In the genomic region with DNA sequence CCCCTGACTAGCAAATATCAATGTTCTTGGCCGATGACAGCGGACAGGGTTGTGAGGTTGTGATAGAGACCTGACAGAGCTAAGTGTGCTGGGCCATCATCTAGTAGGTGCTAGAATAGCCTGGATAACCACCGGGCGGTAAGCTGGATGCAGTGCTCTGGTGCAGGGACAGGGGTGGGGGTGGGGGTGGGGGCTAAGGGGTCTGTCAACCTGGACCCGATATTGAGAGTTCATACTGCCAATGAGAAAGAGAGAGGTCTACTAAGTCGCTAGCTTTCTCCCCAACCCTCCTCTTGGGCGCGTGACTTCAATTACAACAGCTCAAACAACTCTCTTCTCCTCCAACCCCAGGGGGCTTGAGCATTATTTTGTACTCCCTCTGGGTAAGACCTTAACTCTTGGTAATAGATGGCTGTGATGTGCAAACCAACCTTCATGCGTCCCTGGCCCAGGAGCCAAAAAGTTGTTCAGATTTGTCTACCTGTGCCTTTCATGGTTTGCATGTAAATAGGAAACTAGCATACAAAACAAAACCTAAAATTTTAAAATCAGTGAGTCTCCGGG, we compare ENCODE assay signal across 8 mouse cellular contexts. TPM values are rescaled to one million over a fixed set of nuclear protein-coding genes. Genes with fewer than 3 reads are reported as not detected.
DNase-seq lines count a peak whose midpoint lies in the region; ATAC-seq lines count a peak whose summit lies in the region.
"Had no signal": no experiment of that assay in that cellular context is flagged by ENCODE, and none has a peak within 500 bp of the region (broad histone marks: within the 10 kb centered on the region; RNA-seq: fewer than 3 reads in every experiment).

No protein-coding gene starts in this region.

- H3K4me2 ChIP-seq in lung, embryonic 15.5 days: peak overlapping the region; percentile 99
- H3K4me2 ChIP-seq in forebrain, embryonic 12.5 days: peak overlapping the region; percentile 88
- H3K4me2 ChIP-seq in limb, embryonic 12.5 days: peak overlapping the region; percentile 95

- peaks cover 11% of the 10 kb centered on the region; the same call in 1 of the 2 replicates for H3K27me3 ChIP-seq in lung, embryonic 15.5 days
- peaks cover 3% of the 10 kb centered on the region; the same call in 1 of the 2 replicates for H3K27me3 ChIP-seq in forebrain, embryonic 12.5 days
- peaks cover 19% of the 10 kb centered on the region for H3K27me3 ChIP-seq in limb, embryonic 12.5 days

- peaks cover 15% of the 10 kb centered on the region; the same call in 1 of the 2 replicates for H3K4me1 ChIP-seq in lung, embryonic 15.5 days
- H3K4me1 ChIP-seq in forebrain, embryonic 12.5 days: peaks cover 18% of the 10 kb centered on the region
- peaks cover 5% of the 10 kb centered on the region; the same call in 1 of the 2 replicates for H3K4me1 ChIP-seq in limb, embryonic 12.5 days (replicated peaks)

- WGBS in lung, embryonic 15.5 days: 14% methylated on average over 10 of the region's 10 CpGs
- 3% methylated on average over 10 of the region's 10 CpGs for WGBS in forebrain, embryonic 12.5 days
- 9% methylated on average over 10 of the region's 10 CpGs for WGBS in limb, embryonic 12.5 days

- peak overlapping the region; percentile 65 for H3K9ac ChIP-seq in lung, embryonic 15.5 days
- peak overlapping the region; percentile 84 for H3K9ac ChIP-seq in forebrain, embryonic 12.5 days
- H3K9ac ChIP-seq in limb, embryonic 12.5 days (replicated peaks): peak overlapping the region; percentile 76

- intact Hi-C loops in gastrocnemius, postnatal 36 days (cut with DNase I): no loop called here

- no peak for DNase-seq in lung, postnatal 14 days
- DNase-seq in right cerebral cortex, postnatal 10 days (ENCODE audit: low spot score in 2 of 2): peak; percentile 27 to 33
- no peak for DNase-seq in adrenal gland, adult 2 months
- DNase-seq in gastrocnemius, postnatal 36 days: no peak

- no peak for ATAC-seq in lung, embryonic 15.5 days (ENCODE audit: borderline replicate concordance, extremely low read depth, low FRiP score, low TSS enrichment)
- ATAC-seq in forebrain, embryonic 12.5 days (ENCODE audit: low FRiP score): peak; percentile 5; the same call in 1 of the 2 replicates
- ATAC-seq in limb, embryonic 12.5 days (ENCODE audit: insufficient number of reproducible peaks, insufficient read depth, low FRiP score, low TSS enrichment, low read depth): no peak

- no peaks in the 10 kb centered on the region for H3K9me3 ChIP-seq in lung, embryonic 15.5 days
- H3K9me3 ChIP-seq in forebrain, embryonic 12.5 days: no peaks in the 10 kb centered on the region
- no peaks in the 10 kb centered on the region for H3K9me3 ChIP-seq in limb, embryonic 12.5 days

- peak overlapping the region; percentile 66 for H3K4me3 ChIP-seq in lung, embryonic 15.5 days
- peak overlapping the region; percentile 65 for H3K4me3 ChIP-seq in forebrain, embryonic 12.5 days (replicated peaks)
- H3K4me3 ChIP-seq in limb, embryonic 12.5 days (replicated peaks): peak overlapping the region; percentile 68

- no peaks in the 10 kb centered on the region for H3K36me3 ChIP-seq in lung, embryonic 15.5 days
- no peaks in the 10 kb centered on the region for H3K36me3 ChIP-seq in forebrain, embryonic 12.5 days (replicated peaks)
- H3K36me3 ChIP-seq in limb, embryonic 12.5 days: no peaks in the 10 kb centered on the region

- no peak overlapping the region for H3K27ac ChIP-seq in lung, embryonic 15.5 days
- H3K27ac ChIP-seq in forebrain, embryonic 12.5 days: 0 out of 2 replicates have a peak overlapping the region, but pooled peaks have one; percentile 74
- H3K27ac ChIP-seq in limb, embryonic 12.5 days: no peak overlapping the region

RNA-seq across cellular contexts. Expression of a gene that starts 1.1 kb away (rescaled TPM):
- polyA plus RNA-seq in lung, embryonic 15.5 days (2015; fragmentation: Nextera tagmentation; extraction: Ambion mirVana): 7.5 and 8.7 TPM in 2 replicates
- 34.9 and 38.9 TPM in 2 replicates for polyA plus RNA-seq in forebrain, embryonic 12.5 days (2016; fragmentation: Nextera tagmentation; extraction: Ambion mirVana)
- 7.6 and 9.9 TPM in 2 replicates for polyA plus RNA-seq in limb, embryonic 12.5 days (2016; fragmentation: Nextera tagmentation; extraction: Ambion mirVana)
- total RNA-seq in adrenal gland, adult 2 months (2021): 1 to 10 TPM; 1.8 to 3.1 TPM
- polyA plus RNA-seq in adrenal gland, adult 2 months (2012; rRNA removed): 1.6 and 1.9 TPM in 2 replicates
- under 1 TPM; 0.26 to 0.32 TPM for total RNA-seq in gastrocnemius, postnatal 36 days (2021)
- total RNA-seq: common myeloid progenitor, adult 5-6 weeks had no signal

Comparison
In these comparisons a context has a peak if more than half of its experiments do, and no peak if none do; other contexts are left out.
1. DNase-seq: peak in right cerebral cortex, postnatal 10 days (2 of 2); none in lung, postnatal 14 days (single experiment), adrenal gland, adult 2 months (single experiment) and gastrocnemius, postnatal 36 days (0 of 2).
2. Peak in every context shown above with its lines, with median percentiles within 50 percentile points of each other: H3K4me2 ChIP-seq, H3K4me3 ChIP-seq and H3K9ac ChIP-seq.